Mouse (Mus musculus) fibroblast of lung, adult 2 months (primary cell): Measurements from ENCODE around the gene Sun3.

Experiments used
- DNase-seq: peaks from one replicate; pipeline ENCODE4 v3.0.0-alpha.2; 2011; ENCODE audit warnings: low read depth

The Sun3 gene

GRCm38 (mm10) chr11:8983237-8983861 is 65.4 kb downstream of the Sun3 start:
- DNase-seq = no peak

- no peak for DNase-seq
Observed at GRCm38 (mm10) chr11:8978154-8978553, 70.6 kb downstream of the Sun3 start.

GRCm38 (mm10) chr11:8973166-8973565 is 75.6 kb downstream of the Sun3 start, which contains the start of gene Pkd1l1:
Gene Pkd1l1, minus strand, starts transcription at chr11:8973266.
- no peak for DNase-seq

- DNase-seq = no peak
Observed at GRCm38 (mm10) chr11:8972093-8972492, 76.7 kb downstream of the Sun3 start.

- DNase-seq = no peak
Observed at GRCm38 (mm10) chr11:8970509-8970908, 78.3 kb downstream of the Sun3 start.

GRCm38 (mm10) chr11:8968094-8968493 is 80.7 kb downstream of the Sun3 start:
- DNase-seq = no peak
